Mouse (Mus musculus) heart, embryonic 10.5 days (tissue): ENCODE measurements around the gene Med23. TPM values are rescaled to one million over a fixed set of nuclear protein-coding genes. Genes with fewer than 3 reads are reported as not detected.

Source experiments
- DNase-seq: peaks from one replicate; pipeline ENCODE4 v3.0.0-alpha.2; 2017; ENCODE audit warnings: low spot score
- H3K27ac ChIP-seq: fragments of 300-500 bp; sonication (generic); 2 replicates; pipeline ENCODE4 v1.5.1; 2016; ENCODE audit warnings: mild to moderate bottlenecking
- H3K27me3 ChIP-seq: fragments of 300-500 bp; sonication (generic); 2 replicates; pipeline ENCODE4 v1.6.1; 2016; ENCODE audit warnings: mild to moderate bottlenecking; ENCODE audit not compliant: poor library complexity, insufficient read depth, severe bottlenecking
- H3K36me3 ChIP-seq: fragments of 300-500 bp; sonication (generic); 2 replicates; pipeline ENCODE4 v1.6.1; 2016; ENCODE audit warnings: mild to moderate bottlenecking, moderate library complexity
- H3K4me1 ChIP-seq: fragments of 300-500 bp; sonication (generic); 2 replicates; pipeline ENCODE4 v1.6.1; 2016; ENCODE audit warnings: mild to moderate bottlenecking
- H3K4me3 ChIP-seq: fragments of 300-500 bp; sonication (generic); 2 replicates; pipeline ENCODE4 v1.5.1; 2016; ENCODE audit warnings: mild to moderate bottlenecking, moderate library complexity
- H3K9me3 ChIP-seq: fragments of 300-500 bp; sonication (generic); 2 replicates; pipeline ENCODE4 v1.6.1; 2016; ENCODE audit warnings: mild to moderate bottlenecking, moderate library complexity
- WGBS: fragments of 180-500 bp; shearing (Covaris S2); methylation state at CpG from one replicate; pipeline ENCODE4 v1.1.7; 2016; 5-methylcytosine and 5-hydroxymethylcytosine counted together
- microRNA-seq: library from miRNA; unstranded; fragments of <30 nt; microRNA quantifications from one replicate; pipeline ENCODE4, GENCODE M21; 2017
- polyA plus RNA-seq: library from polyadenylated mRNA; unstranded; fragments of >200 nt; fragmentation: Nextera tagmentation; extraction: Ambion mirVana; gene quantifications from 2 replicates; pipeline ENCODE4 v1.2.1, GENCODE M21; 2016

Gene Med23
- polyA plus RNA-seq, 1 experiment from 2014 or later = 18.6 TPM

- H3K9me3 ChIP-seq = no peaks in the 10 kb centered on the region
- DNase-seq = no peak
- no peak overlapping the region for H3K4me3 ChIP-seq
- WGBS = 83% methylated on average over 7 of the region's 7 CpGs
- no peaks in the 10 kb centered on the region for H3K36me3 ChIP-seq
- no peaks in the 10 kb centered on the region for H3K27me3 ChIP-seq
- no peaks in the 10 kb centered on the region; the same call in 1 of the 2 replicates for H3K4me1 ChIP-seq
- H3K27ac ChIP-seq = no peak overlapping the region
Measured at GRCm38 (mm10) chr10:24952549-24952948, 82.8 kb downstream of the Med23 start.

DNA sequence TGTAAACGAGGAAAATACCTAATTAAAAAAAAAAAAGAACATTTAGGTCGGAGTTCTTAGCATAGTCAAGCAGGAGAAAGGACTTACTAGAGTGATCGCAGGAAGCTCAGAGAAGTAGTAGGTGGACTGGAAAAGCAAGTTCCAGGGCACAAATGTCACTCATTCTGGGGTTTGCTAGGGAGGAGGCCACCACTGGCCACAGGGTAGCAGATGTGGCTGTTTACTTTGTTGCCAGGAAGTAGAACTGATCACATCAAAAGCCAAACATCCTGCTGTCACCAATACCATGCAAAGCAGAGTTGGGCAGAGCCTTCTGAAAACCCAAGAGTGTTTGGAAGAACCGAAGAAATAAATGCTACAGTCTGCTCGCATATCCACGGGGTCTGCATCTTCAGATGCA lies 84.1 kb downstream of the Med23 start:
- H3K9me3 ChIP-seq = no peaks in the 10 kb centered on the region
- 75% methylated on average over 6 of the region's 6 CpGs for WGBS
- no peak overlapping the region for H3K4me3 ChIP-seq
- H3K27me3 ChIP-seq = no peaks in the 10 kb centered on the region
- H3K27ac ChIP-seq = no peak overlapping the region
- H3K4me1 ChIP-seq = peaks cover 7% of the 10 kb centered on the region
- no peaks in the 10 kb centered on the region for H3K36me3 ChIP-seq
- DNase-seq = no peak

GRCm38 (mm10) chr10:24958280-24959042 lies 88.7 kb downstream of the Med23 start:
- Histone ChIP-seq H3K4me3 (peak overlapping the region; percentile 42), H3K9me3 (no peaks in the 10 kb centered on the region), H3K27me3 (no peaks in the 10 kb centered on the region), H3K36me3 (no peaks in the 10 kb centered on the region), H3K4me1 (peaks cover 15% of the 10 kb centered on the region), H3K27ac (no peak overlapping the region)
- DNase-seq = no peak
- WGBS = 50% methylated on average over 15 of the region's 15 CpGs

- Histone ChIP-seq H3K4me3 (peak overlapping the region; percentile 42), H3K27ac (no peak overlapping the region), H3K27me3 (no peaks in the 10 kb centered on the region), H3K9me3 (no peaks in the 10 kb centered on the region), H3K4me1 (peaks cover 15% of the 10 kb centered on the region), H3K36me3 (no peaks in the 10 kb centered on the region)
- WGBS = 36% methylated on average over 15 of the region's 15 CpGs
- no peak for DNase-seq
Measured at GRCm38 (mm10) chr10:24959043-24959916, 89.5 kb downstream of the Med23 start.

GRCm38 (mm10) chr10:24961112-24961511 lies 91.3 kb downstream of the Med23 start:
- Histone ChIP-seq H3K27ac (no peak overlapping the region), H3K36me3 (no peaks in the 10 kb centered on the region), H3K9me3 (no peaks in the 10 kb centered on the region), H3K4me1 (peaks cover 17% of the 10 kb centered on the region), H3K27me3 (no peaks in the 10 kb centered on the region), H3K4me3 (no peak overlapping the region)
- DNase-seq = no peak
- 44% methylated on average over 2 of the region's 2 CpGs for WGBS

GRCm38 (mm10) chr10:24961889-24962288 lies 92.1 kb downstream of the Med23 start:
- WGBS = 73% methylated on average over 2 of the region's 2 CpGs
- no peak overlapping the region for H3K27ac ChIP-seq
- no peak overlapping the region for H3K4me3 ChIP-seq
- no peaks in the 10 kb centered on the region for H3K27me3 ChIP-seq
- H3K36me3 ChIP-seq = no peaks in the 10 kb centered on the region
- no peak for DNase-seq
- H3K4me1 ChIP-seq = peaks cover 24% of the 10 kb centered on the region
- no peaks in the 10 kb centered on the region for H3K9me3 ChIP-seq

Small RNA genes within 50 kb of the gene (microRNA-seq; reads per million reads assigned to microRNA genes)
- gene Mir6905 = not detected

Other genes starting within 250 kb of the Med23 start
- 4.2 and 4.9 TPM in 2 replicates for gene Enpp1, start 157.8 kb upstream of the Med23 start, polyA plus RNA-seq
- 1.5 and 2.1 TPM in 2 replicates for gene Enpp3, start 27.2 kb upstream of the Med23 start, polyA plus RNA-seq
- gene Arg1, start 57.5 kb downstream of the Med23 start, polyA plus RNA-seq = 1.4 and 12.7 TPM in 2 replicates